Mouse (Mus musculus) stomach, postnatal 0 days (tissue): Measurements from ENCODE around the gene Bub1.

Experiments used
- CTCF ChIP-seq: IDR thresholded peaks from 2 replicates; pipeline ENCODE4 v1.5.1; 2016; ENCODE audit warnings: antibody characterized with exemption, low read depth, mild to moderate bottlenecking, moderate library complexity
- EP300 ChIP-seq: optimal IDR thresholded peaks from 2 replicates; pipeline ENCODE3; 2016; ENCODE audit warnings: antibody characterized with exemption

- TF ChIP-seq CTCF, result no peak
- no peak for TF ChIP-seq EP300
Measured at GRCm38 (mm10) chr2:127838576-127838975, 6.9 kb upstream of the Bub1 start, which contains the start of gene Acoxl.
